Mouse (Mus musculus): Measurements from ENCODE around the gene Cdc42. TPM values are rescaled to one million over a fixed set of nuclear protein-coding genes. Genes with fewer than 3 reads are reported as not detected.

Cdc42 gene
- polyA plus RNA-seq, 2 experiments = 91.6 to 259 TPM

- Histone ChIP-seq H3K27ac (peak overlapping the region; percentile 91), H3K4me1 (replicated peaks; ENCODE audit: control insufficient read depth in 2 of 2, insufficient read depth in 2 of 2, low read length in 1 of 2) (peaks cover 12 to 18% of the 10 kb centered on the region in 2 experiments), H3K27me3 (ENCODE audit: control insufficient read depth, insufficient read depth, low read length) (no peaks in the 10 kb centered on the region), H3K9ac (replicated peaks) (peak overlapping the region; percentile 100), H3K4me2 (ENCODE audit: low read depth) (peak overlapping the region; percentile 82), H3K9me3 (ENCODE audit: control insufficient read depth, low read length) (no peaks in the 10 kb centered on the region), H3K36me3 (replicated peaks; ENCODE audit: control insufficient read depth, insufficient read depth, low read depth) (no peaks in the 10 kb centered on the region; the same call in 1 of the 2 replicates), H3K4me3 (ENCODE audit: insufficient read depth in 1 of 2, low read depth in 2 of 2, low read length in 2 of 2) (peak overlapping the region; percentile 60 to 98)
- TF ChIP-seq EP300 (IDR thresholded peaks at IDR 0.05; ENCODE audit: low read depth) (no peak), CTCF (IDR thresholded peaks at IDR 0.05; ENCODE audit: low read depth) (no peak)
- under 1% methylated on average over 82 of the region's 90 CpGs for WGBS (ENCODE audit: insufficient replicate concordance)
- DNase-seq (ENCODE audit: low read depth in 3 of 3, low spot score in 3 of 3) = peak in 2 of 3 experiments; percentile 36 to 52
- ATAC-seq (ENCODE audit: insufficient read depth) = peak; percentile 80
These were observed 628 bp downstream of the Cdc42 start for GRCm38 (mm10) chr4:137356674-137357510.

GRCm38 (mm10) chr4:137350627-137351026 lies 6.9 kb downstream of the Cdc42 start:
- DNase-seq (ENCODE audit: low read depth in 3 of 3, low spot score in 3 of 3) = no peak
- Histone ChIP-seq H3K27me3 (ENCODE audit: control insufficient read depth, insufficient read depth, low read length) (no peaks in the 10 kb centered on the region), H3K36me3 (replicated peaks; ENCODE audit: control insufficient read depth, insufficient read depth, low read depth) (peaks cover 6% of the 10 kb centered on the region; the same call in 1 of the 2 replicates), H3K9ac (replicated peaks) (no peak overlapping the region), H3K4me2 (ENCODE audit: low read depth) (no peak overlapping the region), H3K9me3 (ENCODE audit: control insufficient read depth, low read length) (no peaks in the 10 kb centered on the region), H3K4me1 (replicated peaks; ENCODE audit: control insufficient read depth in 2 of 2, insufficient read depth in 2 of 2, low read length in 1 of 2) (peaks cover 7 to 9% of the 10 kb centered on the region in 2 experiments), H3K4me3 (ENCODE audit: insufficient read depth in 1 of 2, low read depth in 2 of 2, low read length in 2 of 2) (no peak overlapping the region), H3K27ac (no peak overlapping the region)
- no peak for ATAC-seq (ENCODE audit: insufficient read depth)
- TF ChIP-seq EP300 (IDR thresholded peaks at IDR 0.05; ENCODE audit: low read depth) = no peak
- TF ChIP-seq CTCF (IDR thresholded peaks at IDR 0.05; ENCODE audit: low read depth) = no peak

- Histone ChIP-seq H3K9ac (replicated peaks) (no peak overlapping the region), H3K9me3 (ENCODE audit: control insufficient read depth, low read length) (no peaks in the 10 kb centered on the region), H3K36me3 (replicated peaks; ENCODE audit: control insufficient read depth, insufficient read depth, low read depth) (peaks cover 5% of the 10 kb centered on the region; the same call in 1 of the 2 replicates), H3K4me2 (ENCODE audit: low read depth) (no peak overlapping the region), H3K4me3 (ENCODE audit: insufficient read depth in 1 of 2, low read depth in 2 of 2, low read length in 2 of 2) (no peak overlapping the region), H3K27ac (no peak overlapping the region), H3K27me3 (ENCODE audit: control insufficient read depth, insufficient read depth, low read length) (no peaks in the 10 kb centered on the region), H3K4me1 (replicated peaks; ENCODE audit: control insufficient read depth in 2 of 2, insufficient read depth in 2 of 2, low read length in 1 of 2) (peaks cover 5 to 11% of the 10 kb centered on the region in 2 experiments)
- no peak for ATAC-seq (ENCODE audit: insufficient read depth)
- TF ChIP-seq EP300 (IDR thresholded peaks at IDR 0.05; ENCODE audit: low read depth) = no peak
- no peak for TF ChIP-seq CTCF (IDR thresholded peaks at IDR 0.05; ENCODE audit: low read depth)
- 71% methylated on average over 1 of the region's 1 CpGs for WGBS (ENCODE audit: insufficient replicate concordance)
- DNase-seq (ENCODE audit: low read depth in 3 of 3, low spot score in 3 of 3) = no peak
These were observed 11.7 kb downstream of the Cdc42 start for GRCm38 (mm10) chr4:137345790-137346189.

GRCm38 (mm10) chr4:137345112-137345511 lies 12.4 kb downstream of the Cdc42 start:
- peaks cover 4% of the 10 kb centered on the region; the same call in 1 of the 2 replicates for H3K36me3 ChIP-seq (replicated peaks; ENCODE audit: control insufficient read depth, insufficient read depth, low read depth)
- H3K4me2 ChIP-seq (ENCODE audit: low read depth) = no peak overlapping the region
- no peak overlapping the region for H3K4me3 ChIP-seq (ENCODE audit: insufficient read depth in 1 of 2, low read depth in 2 of 2, low read length in 2 of 2)
- H3K4me1 ChIP-seq (replicated peaks; ENCODE audit: control insufficient read depth in 2 of 2, insufficient read depth in 2 of 2, low read length in 1 of 2) = peaks cover 5 to 11% of the 10 kb centered on the region in 2 experiments
- ATAC-seq (ENCODE audit: insufficient read depth) (no peak), DNase-seq (ENCODE audit: low read depth in 3 of 3, low spot score in 3 of 3) (no peak)
- no peaks in the 10 kb centered on the region for H3K9me3 ChIP-seq (ENCODE audit: control insufficient read depth, low read length)
- WGBS (ENCODE audit: insufficient replicate concordance) = 51% methylated on average over 2 of the region's 2 CpGs
- H3K9ac ChIP-seq (replicated peaks) = no peak overlapping the region
- H3K27ac ChIP-seq = no peak overlapping the region
- TF ChIP-seq CTCF (IDR thresholded peaks at IDR 0.05; ENCODE audit: low read depth) (no peak), EP300 (IDR thresholded peaks at IDR 0.05; ENCODE audit: low read depth) (no peak)
- no peaks in the 10 kb centered on the region for H3K27me3 ChIP-seq (ENCODE audit: control insufficient read depth, insufficient read depth, low read length)

- H3K9ac ChIP-seq (replicated peaks) = no peak overlapping the region
- H3K4me1 ChIP-seq (replicated peaks; ENCODE audit: control insufficient read depth in 2 of 2, insufficient read depth in 2 of 2, low read length in 1 of 2) = peaks cover 9 to 11% of the 10 kb centered on the region in 2 experiments
- ATAC-seq (ENCODE audit: insufficient read depth) (no peak), DNase-seq (ENCODE audit: low read depth in 3 of 3, low spot score in 3 of 3) (no peak)
- H3K4me2 ChIP-seq (ENCODE audit: low read depth) = no peak overlapping the region
- H3K27me3 ChIP-seq (ENCODE audit: control insufficient read depth, insufficient read depth, low read length) = no peaks in the 10 kb centered on the region
- WGBS (ENCODE audit: insufficient replicate concordance) = 27% methylated on average over 1 of the region's 1 CpGs
- no peak for TF ChIP-seq CTCF (IDR thresholded peaks at IDR 0.05; ENCODE audit: low read depth)
- no peak for TF ChIP-seq EP300 (IDR thresholded peaks at IDR 0.05; ENCODE audit: low read depth)
- H3K27ac ChIP-seq = no peak overlapping the region
- peaks cover 4% of the 10 kb centered on the region; the same call in 1 of the 2 replicates for H3K36me3 ChIP-seq (replicated peaks; ENCODE audit: control insufficient read depth, insufficient read depth, low read depth)
- no peaks in the 10 kb centered on the region for H3K9me3 ChIP-seq (ENCODE audit: control insufficient read depth, low read length)
- H3K4me3 ChIP-seq (ENCODE audit: insufficient read depth in 1 of 2, low read depth in 2 of 2, low read length in 2 of 2) = no peak overlapping the region
These were observed 14.7 kb downstream of the Cdc42 start for GRCm38 (mm10) chr4:137342816-137343215.

Data from liver, embryonic 14.5 days (tissue).